Mouse (Mus musculus) MEL (cell line): Measurements from ENCODE around the gene Snap25. TPM values are rescaled to one million over a fixed set of nuclear protein-coding genes. Genes with fewer than 3 reads are reported as not detected.

Experiments
- DNase-seq: peaks from one replicate; pipeline ENCODE4 v3.0.0; 2011; ENCODE audit warnings: low read depth, low spot score
- H3K27ac ChIP-seq: 2 replicates; pipeline ENCODE4 v1.5.1; 2012; ENCODE audit warnings: low read depth, mild to moderate bottlenecking, control low read depth, low read length, moderate library complexity; ENCODE audit not compliant: control insufficient read depth
- H3K27me3 ChIP-seq, 2 experiments: fragments of 150-350 bp in 1 of 2; sonication (generic) in 1 of 2; 2 replicates each; pipeline ENCODE4 v1.6.1; 2012; ENCODE audit warnings: low read length in 2 of 2, mild to moderate bottlenecking in 2 of 2, improper control_type of control experiment in 1 of 2, moderate library complexity in 1 of 2; ENCODE audit not compliant: insufficient read depth in 2 of 2, control insufficient read depth in 1 of 2
- H3K36me3 ChIP-seq, 2 experiments: 2 replicates each; pipeline ENCODE4 v1.6.1; 2012 to 2014; ENCODE audit warnings: low read length in 2 of 2, improper control_type of control experiment in 1 of 2, inconsistent platforms in 1 of 2, mild to moderate bottlenecking in 1 of 2; ENCODE audit not compliant: insufficient read depth in 2 of 2, control insufficient read depth in 1 of 2
- H3K4me1 ChIP-seq, 2 experiments: fragments of 150-350 bp in 1 of 2; sonication (generic) in 1 of 2; 2 replicates each; pipeline ENCODE4 v1.6.1; 2012; ENCODE audit warnings: low read length in 2 of 2, improper control_type of control experiment in 1 of 2, mild to moderate bottlenecking in 1 of 2; ENCODE audit not compliant: insufficient read depth in 2 of 2, control insufficient read depth in 1 of 2
- H3K4me3 ChIP-seq, 2 experiments: fragments of 150-350 bp in 1 of 2; sonication (generic) in 1 of 2; 2 replicates each; pipeline ENCODE4 v1.5.1; 2012; ENCODE audit warnings: low read depth in 2 of 2, low read length in 2 of 2, mild to moderate bottlenecking in 2 of 2, moderate library complexity in 2 of 2, control low read depth in 1 of 2, improper control_type of control experiment in 1 of 2; ENCODE audit not compliant: control insufficient read depth in 1 of 2, insufficient read depth in 1 of 2
- H3K79me2 ChIP-seq: 2 replicates; pipeline ENCODE4 v1.6.1; 2012; ENCODE audit warnings: mild to moderate bottlenecking, low read length, moderate library complexity; ENCODE audit not compliant: control insufficient read depth, poor library complexity, insufficient read depth
- H3K9ac ChIP-seq: 2 replicates; pipeline ENCODE4 v1.6.1; 2012; ENCODE audit warnings: low read depth, mild to moderate bottlenecking, control low read depth, low read length, moderate library complexity; ENCODE audit not compliant: control insufficient read depth, poor library complexity, severe bottlenecking
- H3K9me3 ChIP-seq: fragments of 150-350 bp; sonication (generic); replicated peaks from 2 replicates; pipeline ENCODE4 v1.6.1; 2012; ENCODE audit warnings: mild to moderate bottlenecking, low read length, improper control_type of control experiment, moderate library complexity; ENCODE audit not compliant: insufficient read depth
- BHLHE40 ChIP-seq: IDR thresholded peaks from 2 replicates; pipeline ENCODE4 v1.6.1; 2012; ENCODE audit warnings: low read depth, mild to moderate bottlenecking, inconsistent platforms, low read length, improper control_type of control experiment, borderline replicate concordance
- E2F4 ChIP-seq: IDR thresholded peaks from 2 replicates; pipeline ENCODE4 v1.6.1; 2011; ENCODE audit warnings: low read depth, low read length, improper control_type of control experiment, borderline replicate concordance
- MEF2A ChIP-seq: IDR thresholded peaks from 2 replicates; pipeline ENCODE4 v1.6.1; 2014; ENCODE audit warnings: low read depth, mild to moderate bottlenecking, inconsistent platforms, low read length, improper control_type of control experiment; ENCODE audit not compliant: poor library complexity, insufficient replicate concordance, severe bottlenecking; ENCODE audit errors: extremely low read depth
- MXI1 ChIP-seq: IDR thresholded peaks from 2 replicates; pipeline ENCODE4 v1.6.1; 2011; ENCODE audit warnings: mild to moderate bottlenecking, low read depth, low read length, improper control_type of control experiment
- POLR2A ChIP-seq, 2 experiments: IDR thresholded peaks; 2 replicates each; pipeline ENCODE4 v1.6.1; 2011 to 2012; ENCODE audit warnings: low read length in 2 of 2, mild to moderate bottlenecking in 2 of 2, control low read depth in 1 of 2, improper control_type of control experiment in 1 of 2, low read depth in 1 of 2, moderate library complexity in 1 of 2; ENCODE audit not compliant: control insufficient read depth in 1 of 2, insufficient read depth in 1 of 2, poor library complexity in 1 of 2
- POLR2AphosphoS5 ChIP-seq: IDR thresholded peaks from 2 replicates; pipeline ENCODE4 v1.6.1; 2012; ENCODE audit warnings: low read depth, borderline replicate concordance, mild to moderate bottlenecking, inconsistent platforms, low read length, moderate library complexity, mixed read lengths
- SIN3A ChIP-seq: IDR thresholded peaks from 2 replicates; pipeline ENCODE4 v1.6.1; 2012; ENCODE audit warnings: low read length, improper control_type of control experiment, inconsistent platforms
- TBP ChIP-seq: IDR thresholded peaks from 2 replicates; pipeline ENCODE4 v1.8.0; 2011; ENCODE audit warnings: low read depth, low read length, improper control_type of control experiment
- TCF12 ChIP-seq: IDR thresholded peaks from 2 replicates; pipeline ENCODE4 v1.6.1; 2014; ENCODE audit warnings: low read depth, mild to moderate bottlenecking, inconsistent platforms, low read length, improper control_type of control experiment, moderate library complexity
- UBTF ChIP-seq: IDR thresholded peaks from 2 replicates; pipeline ENCODE4 v1.6.1; 2012; ENCODE audit warnings: low read depth, mild to moderate bottlenecking, inconsistent platforms, low read length, improper control_type of control experiment, moderate library complexity, borderline replicate concordance; ENCODE audit not compliant: insufficient read depth
- USF1 ChIP-seq: IDR thresholded peaks from 2 replicates; pipeline ENCODE4 v1.6.1; 2014; ENCODE audit warnings: low read depth, mild to moderate bottlenecking, inconsistent platforms, low read length, improper control_type of control experiment, moderate library complexity
- polyA plus RNA-seq, 2 experiments: library from polyadenylated mRNA; stranded (reverse) in 1 of 2; unstranded in 1 of 2; fragments of >175 nt in 1 of 2; fragments of >200 nt in 1 of 2; gene quantifications; 2 replicates each; pipeline versions ENCODE4 v1.2.1 to v1.2.4; 2012; ENCODE audit warnings: low replicate concordance in 2 of 2, low read depth in 1 of 2; ENCODE audit not compliant: insufficient read length in 2 of 2, insufficient read depth in 1 of 2, missing spikeins in 1 of 2
- total RNA-seq: library from RNA; depleted of rRNA; stranded (reverse); fragments of 300-350 nt; gene quantifications from 2 replicates; pipeline ENCODE4 v1.2.3, GENCODE M21; 2012

Gene Snap25
- total and polyA plus RNA-seq, 3 experiments = not detected

DNA sequence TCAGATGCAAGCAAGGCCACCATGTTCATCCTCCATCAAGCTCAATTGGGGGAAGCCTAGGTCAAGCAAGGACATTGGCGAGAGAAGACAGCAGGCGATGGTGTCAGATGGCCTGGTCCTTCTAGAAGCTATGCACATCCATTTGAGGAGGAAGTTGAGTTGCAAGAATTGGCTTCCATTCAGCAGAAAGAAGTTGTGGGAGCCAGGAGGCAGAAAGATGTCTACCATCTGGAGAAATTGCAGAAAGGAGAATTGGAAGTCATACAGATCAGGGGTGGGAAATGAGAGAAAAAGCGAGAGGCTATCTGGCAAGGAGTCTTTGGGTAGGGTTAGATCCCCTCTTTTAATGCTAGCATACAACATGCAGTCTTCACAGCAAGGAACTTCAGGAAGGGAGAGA is 44.1 kb upstream of the Snap25 start:
- DNase-seq = no peak
- H3K27me3 ChIP-seq = no peaks in the 10 kb centered on the region
- no peak overlapping the region for H3K9ac ChIP-seq
- H3K79me2 ChIP-seq = no peaks in the 10 kb centered on the region
- no peaks in the 10 kb centered on the region for H3K9me3 ChIP-seq
- no peak overlapping the region for H3K27ac ChIP-seq
- no peaks in the 10 kb centered on the region for H3K36me3 ChIP-seq
- no peaks in the 10 kb centered on the region for H3K4me1 ChIP-seq
- TF ChIP-seq SIN3A (no peak), POLR2A (IDR thresholded peaks at IDR 0.05; ENCODE audit: control insufficient read depth in 1 of 2, insufficient read depth in 1 of 2, low read depth in 1 of 2, low read length in 2 of 2, poor library complexity in 1 of 2) (no peak), TCF12 (no peak), E2F4 (no peak), POLR2AphosphoS5 (no peak), MXI1 (no peak)
- H3K4me3 ChIP-seq = no peak overlapping the region

DNA sequence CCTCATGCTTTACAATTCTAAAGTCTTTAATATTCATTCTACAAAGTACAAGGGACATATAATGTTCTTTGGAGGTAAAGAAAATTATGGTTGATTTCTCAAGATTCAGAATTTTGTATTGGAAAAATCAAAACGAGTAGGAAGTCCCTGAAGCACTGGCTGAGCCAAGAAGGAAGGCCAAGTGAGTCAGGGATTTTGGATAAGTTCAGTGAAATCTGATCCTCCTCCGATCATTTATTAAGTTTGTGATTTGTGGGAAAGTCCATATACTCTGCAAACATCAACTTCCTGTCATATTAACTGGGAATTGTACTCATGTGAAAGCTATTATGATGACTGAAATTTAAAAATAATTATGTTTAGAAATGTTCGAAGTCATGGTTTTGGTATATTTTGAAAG is 43.6 kb upstream of the Snap25 start:
- no peak for DNase-seq
- Histone ChIP-seq H3K79me2 (no peaks in the 10 kb centered on the region), H3K27ac (no peak overlapping the region), H3K36me3 (no peaks in the 10 kb centered on the region), H3K4me3 (no peak overlapping the region), H3K27me3 (no peaks in the 10 kb centered on the region), H3K9me3 (no peaks in the 10 kb centered on the region), H3K4me1 (no peaks in the 10 kb centered on the region), H3K9ac (no peak overlapping the region)
- TF ChIP-seq MEF2A = no peak
- no peak for TF ChIP-seq UBTF
- TF ChIP-seq TBP = no peak

DNA sequence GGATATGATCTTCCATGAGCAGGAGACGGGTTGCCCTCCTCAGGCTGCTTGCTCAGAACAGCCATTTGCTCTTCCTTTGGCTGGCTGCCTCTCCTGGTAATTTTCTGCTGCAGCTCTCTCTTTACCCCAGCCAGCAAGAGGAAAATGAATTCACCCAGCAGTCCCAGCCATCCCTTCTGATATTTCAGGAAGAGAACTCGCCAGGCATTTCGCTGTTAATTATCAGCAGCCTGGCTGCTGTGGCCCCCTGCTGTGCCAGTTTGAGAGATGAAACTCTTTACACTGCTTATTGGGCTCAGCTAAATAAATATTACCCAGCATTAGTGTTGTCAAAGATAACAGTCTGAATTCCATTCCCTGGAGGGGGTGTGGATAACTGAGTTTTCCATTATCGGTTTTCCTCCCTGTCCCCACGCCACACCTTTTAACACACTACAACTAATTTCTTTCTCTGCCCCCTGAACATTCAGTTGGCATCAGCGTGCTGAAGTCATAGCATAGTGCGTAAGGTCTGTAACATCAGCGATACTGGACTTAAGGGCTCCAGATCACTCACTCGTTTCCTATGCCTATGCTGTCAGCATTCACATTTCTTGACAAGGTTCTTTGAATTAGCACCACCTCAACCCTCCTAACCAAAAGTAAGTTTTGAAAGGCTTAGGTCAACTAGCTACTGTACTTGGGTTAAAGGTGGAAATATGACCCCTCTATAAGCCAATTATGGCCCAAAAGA is 42.5 kb upstream of the Snap25 start:
- Histone ChIP-seq H3K4me3 (no peak overlapping the region), H3K27ac (no peak overlapping the region), H3K9ac (no peak overlapping the region), H3K79me2 (no peaks in the 10 kb centered on the region), H3K27me3 (no peaks in the 10 kb centered on the region), H3K36me3 (no peaks in the 10 kb centered on the region), H3K9me3 (no peaks in the 10 kb centered on the region), H3K4me1 (no peaks in the 10 kb centered on the region)
- no peak for DNase-seq
- TF ChIP-seq E2F4 (no peak), BHLHE40 (no peak), USF1 (no peak)
